Mouse (Mus musculus) erythroblast, embryonic 14.5 days (primary cell): ENCODE data around the gene Olfr651.

Experiments used
- GATA1 ChIP-seq: IDR thresholded peaks from 2 replicates; pipeline ENCODE4 v1.6.1; 2012; ENCODE audit warnings: low read length, inconsistent platforms, mixed read lengths
- TAL1 ChIP-seq: IDR thresholded peaks from 3 replicates; pipeline ENCODE4 v1.6.1; 2012; ENCODE audit warnings: low read length, inconsistent platforms, mixed read lengths

GRCm38 (mm10) chr7:104601679-104602078 lies 51.7 kb downstream of the Olfr651 start, which contains the start of gene Olfr655:
- TF ChIP-seq GATA1, result no peak
- no peak for TF ChIP-seq TAL1
